Mouse (Mus musculus) ES-Bruce4 (cell line): ENCODE results near the gene Glyr1. TPM values are rescaled to one million over a fixed set of nuclear protein-coding genes. Genes with fewer than 3 reads are reported as not detected.

Experiments
- H3K27ac ChIP-seq: 2 replicates; pipeline ENCODE4 v1.5.1; 2012; ENCODE audit warnings: low read length, inconsistent platforms; ENCODE audit not compliant: insufficient read depth
- H3K27me3 ChIP-seq: 2 replicates; pipeline ENCODE4 v1.6.1; 2012; ENCODE audit warnings: mild to moderate bottlenecking, low read length, inconsistent platforms; ENCODE audit not compliant: control insufficient read depth, poor library complexity, insufficient read depth, severe bottlenecking
- H3K36me3 ChIP-seq: 2 replicates; pipeline ENCODE4 v1.6.1; 2012; ENCODE audit warnings: inconsistent platforms, mild to moderate bottlenecking, low read length, moderate library complexity; ENCODE audit not compliant: control insufficient read depth, poor library complexity, insufficient read depth, severe bottlenecking
- H3K4me1 ChIP-seq: one replicate; pipeline ENCODE4 v1.8.1; 2011; ENCODE audit warnings: low read length; ENCODE audit not compliant: control insufficient read depth, insufficient read depth
- H3K4me3 ChIP-seq: 2 replicates; pipeline ENCODE4 v1.5.1; 2011; ENCODE audit warnings: low read depth, mild to moderate bottlenecking, low read length
- H3K9ac ChIP-seq: 2 replicates; pipeline ENCODE4 v1.6.1; 2012; ENCODE audit warnings: low read depth, mild to moderate bottlenecking, inconsistent platforms; ENCODE audit not compliant: poor library complexity, severe bottlenecking
- H3K9me3 ChIP-seq: replicated peaks from 2 replicates; pipeline ENCODE4 v1.6.1; 2012; ENCODE audit warnings: mild to moderate bottlenecking, low read length, inconsistent platforms; ENCODE audit not compliant: control insufficient read depth, poor library complexity, insufficient read depth, severe bottlenecking
- CTCF ChIP-seq: IDR thresholded peaks from one replicate; pipeline ENCODE4 v1.8.1; 2011; ENCODE audit warnings: low read depth, low read length
- EP300 ChIP-seq: IDR thresholded peaks from 2 replicates; pipeline ENCODE4 v1.6.1; 2011; ENCODE audit warnings: low read depth, low read length; ENCODE audit not compliant: insufficient read depth
- POLR2A ChIP-seq: IDR thresholded peaks from one replicate; pipeline ENCODE4 v1.8.1; 2011; ENCODE audit warnings: low read length; ENCODE audit not compliant: insufficient read depth
- polyA plus RNA-seq: library from polyadenylated mRNA; stranded (reverse); fragments of >200 nt; gene quantifications from 2 replicates; pipeline ENCODE4 v1.2.4, GENCODE M21; 2011; ENCODE audit warnings: low read depth; ENCODE audit not compliant: missing spikeins, insufficient read depth, insufficient read length

Glyr1 gene
- polyA plus RNA-seq, 1 experiment = 92.5 TPM

DNA sequence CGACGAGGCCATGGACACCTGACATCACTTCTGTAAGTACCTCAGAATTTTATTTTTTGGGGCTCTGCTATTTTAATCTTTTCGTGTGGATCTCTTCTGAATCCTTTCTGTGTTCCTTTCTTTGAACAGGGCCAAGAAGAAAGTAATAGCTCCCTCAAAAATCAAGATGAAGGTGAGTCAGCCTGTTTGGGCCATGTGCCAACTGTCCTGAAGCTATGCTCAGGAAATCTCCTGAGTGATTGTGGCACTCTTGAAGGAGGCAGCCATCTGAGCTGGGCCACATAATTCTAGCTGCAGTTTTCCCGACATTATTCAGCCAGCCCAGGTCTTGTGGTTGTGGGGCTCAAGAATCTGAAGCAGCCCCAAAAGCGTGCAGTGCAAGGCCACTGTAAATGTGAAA is 24.7 kb upstream of the Glyr1 start:
- Histone ChIP-seq H3K9me3 (no peaks in the 10 kb centered on the region), H3K4me1 (no peaks in the 10 kb centered on the region), H3K9ac (no peak overlapping the region), H3K27me3 (no peaks in the 10 kb centered on the region), H3K4me3 (no peak overlapping the region), H3K36me3 (peaks cover 18% of the 10 kb centered on the region), H3K27ac (no peak overlapping the region)
- TF ChIP-seq POLR2A (no peak), EP300 (no peak), CTCF (no peak)

DNA sequence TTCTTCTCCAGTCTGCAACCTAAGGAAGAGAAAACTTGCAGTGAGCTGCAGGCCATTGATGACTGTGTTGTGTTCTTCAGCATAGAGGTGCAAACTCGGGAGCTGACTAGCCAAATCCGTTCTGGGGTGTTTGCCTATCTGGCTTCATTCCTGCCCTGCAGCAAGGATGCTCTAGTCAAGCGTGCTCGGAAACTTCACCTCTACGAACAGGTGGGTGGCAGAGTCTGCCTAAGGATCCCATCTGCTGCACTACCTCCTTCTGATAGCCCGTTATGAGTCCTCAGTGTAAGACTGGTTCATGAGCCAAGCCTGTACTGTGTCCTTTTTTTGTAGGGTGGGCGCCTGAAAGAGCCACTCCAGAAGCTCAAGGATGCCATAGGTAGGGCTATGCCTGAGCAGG is 22.3 kb upstream of the Glyr1 start:
- Histone ChIP-seq H3K9me3 (no peaks in the 10 kb centered on the region), H3K4me1 (no peaks in the 10 kb centered on the region), H3K9ac (no peak overlapping the region), H3K27me3 (no peaks in the 10 kb centered on the region), H3K27ac (no peak overlapping the region), H3K36me3 (peaks cover 15% of the 10 kb centered on the region), H3K4me3 (no peak overlapping the region)
- no peak for TF ChIP-seq CTCF
- no peak for TF ChIP-seq EP300
- no peak for TF ChIP-seq POLR2A

DNA sequence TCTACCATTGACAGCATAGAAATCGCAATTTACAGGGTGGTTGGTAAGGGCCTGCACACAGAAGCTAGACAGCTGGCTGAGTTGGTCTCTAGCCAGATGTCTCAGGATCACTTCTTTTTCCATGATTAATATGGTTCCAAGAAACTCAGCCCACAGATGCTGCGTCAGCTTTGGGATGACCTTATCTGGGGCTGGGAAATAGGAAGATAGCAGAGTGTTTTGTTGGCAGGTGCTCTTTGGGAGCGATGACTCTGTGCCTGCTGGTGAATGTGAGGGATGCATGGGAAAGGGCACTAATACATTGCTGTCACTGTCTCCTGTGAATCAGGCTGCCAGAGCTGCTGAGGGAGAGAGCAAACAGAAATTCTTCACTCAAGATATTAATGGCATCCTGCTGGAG is 20.7 kb upstream of the Glyr1 start:
- H3K9ac ChIP-seq = no peak overlapping the region
- H3K27me3 ChIP-seq = no peaks in the 10 kb centered on the region
- H3K4me3 ChIP-seq = no peak overlapping the region
- no peak overlapping the region for H3K27ac ChIP-seq
- no peaks in the 10 kb centered on the region for H3K9me3 ChIP-seq
- no peak for TF ChIP-seq CTCF
- TF ChIP-seq POLR2A = no peak
- TF ChIP-seq EP300 = no peak
- no peaks in the 10 kb centered on the region for H3K4me1 ChIP-seq
- H3K36me3 ChIP-seq = peaks cover 11% of the 10 kb centered on the region

DNA sequence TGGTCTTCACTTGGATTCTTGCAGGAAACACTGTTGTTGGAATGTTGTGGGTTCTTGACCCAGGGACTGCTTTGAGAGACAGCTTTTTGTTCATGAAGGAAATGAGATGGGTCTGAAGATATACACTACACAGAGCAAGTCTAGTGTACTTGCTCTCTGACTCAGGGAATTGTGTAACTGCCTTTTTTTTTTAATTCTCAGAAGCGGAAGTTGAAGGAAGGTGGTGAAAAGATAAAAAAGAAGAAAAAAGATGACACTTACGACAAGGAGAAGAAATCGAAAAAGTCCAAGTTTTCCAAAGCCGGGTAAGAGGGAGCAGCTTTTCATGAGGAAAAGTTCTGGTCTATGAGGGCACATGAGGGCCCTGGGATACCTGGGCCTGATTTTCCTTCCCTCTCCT is 13.8 kb upstream of the Glyr1 start:
- H3K27me3 ChIP-seq = no peaks in the 10 kb centered on the region
- TF ChIP-seq POLR2A = no peak
- no peak for TF ChIP-seq CTCF
- TF ChIP-seq EP300 = no peak
- no peak overlapping the region for H3K9ac ChIP-seq
- H3K4me1 ChIP-seq = no peaks in the 10 kb centered on the region
- peaks cover 12% of the 10 kb centered on the region for H3K36me3 ChIP-seq
- H3K27ac ChIP-seq = no peak overlapping the region
- H3K4me3 ChIP-seq = no peak overlapping the region
- H3K9me3 ChIP-seq = no peaks in the 10 kb centered on the region

DNA sequence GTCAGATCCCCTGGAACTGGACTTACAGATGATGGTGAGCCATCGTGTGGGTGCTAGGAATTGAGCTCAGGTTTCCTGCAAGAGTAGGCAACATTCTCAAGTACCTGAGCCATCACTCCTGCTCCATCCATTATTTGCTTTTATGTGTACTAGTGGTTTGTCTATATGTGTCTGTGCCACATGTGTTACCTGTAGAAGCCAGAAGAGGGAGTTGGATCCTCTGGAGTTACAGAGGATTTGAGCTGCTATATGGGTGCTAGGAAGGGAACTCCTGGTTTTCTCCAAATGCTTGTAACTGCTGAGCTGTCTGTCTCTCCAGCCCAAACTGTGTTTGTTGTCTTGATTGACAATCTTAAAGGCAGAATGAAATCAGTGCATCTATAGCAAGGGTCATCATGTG is 8.5 kb upstream of the Glyr1 start:
- H3K27ac ChIP-seq = no peak overlapping the region
- H3K36me3 ChIP-seq = peaks cover 13% of the 10 kb centered on the region
- no peaks in the 10 kb centered on the region for H3K9me3 ChIP-seq
- H3K9ac ChIP-seq = no peak overlapping the region
- no peaks in the 10 kb centered on the region for H3K4me1 ChIP-seq
- H3K27me3 ChIP-seq = no peaks in the 10 kb centered on the region
- TF ChIP-seq POLR2A (no peak), EP300 (no peak), CTCF (no peak)
- no peak overlapping the region for H3K4me3 ChIP-seq

DNA sequence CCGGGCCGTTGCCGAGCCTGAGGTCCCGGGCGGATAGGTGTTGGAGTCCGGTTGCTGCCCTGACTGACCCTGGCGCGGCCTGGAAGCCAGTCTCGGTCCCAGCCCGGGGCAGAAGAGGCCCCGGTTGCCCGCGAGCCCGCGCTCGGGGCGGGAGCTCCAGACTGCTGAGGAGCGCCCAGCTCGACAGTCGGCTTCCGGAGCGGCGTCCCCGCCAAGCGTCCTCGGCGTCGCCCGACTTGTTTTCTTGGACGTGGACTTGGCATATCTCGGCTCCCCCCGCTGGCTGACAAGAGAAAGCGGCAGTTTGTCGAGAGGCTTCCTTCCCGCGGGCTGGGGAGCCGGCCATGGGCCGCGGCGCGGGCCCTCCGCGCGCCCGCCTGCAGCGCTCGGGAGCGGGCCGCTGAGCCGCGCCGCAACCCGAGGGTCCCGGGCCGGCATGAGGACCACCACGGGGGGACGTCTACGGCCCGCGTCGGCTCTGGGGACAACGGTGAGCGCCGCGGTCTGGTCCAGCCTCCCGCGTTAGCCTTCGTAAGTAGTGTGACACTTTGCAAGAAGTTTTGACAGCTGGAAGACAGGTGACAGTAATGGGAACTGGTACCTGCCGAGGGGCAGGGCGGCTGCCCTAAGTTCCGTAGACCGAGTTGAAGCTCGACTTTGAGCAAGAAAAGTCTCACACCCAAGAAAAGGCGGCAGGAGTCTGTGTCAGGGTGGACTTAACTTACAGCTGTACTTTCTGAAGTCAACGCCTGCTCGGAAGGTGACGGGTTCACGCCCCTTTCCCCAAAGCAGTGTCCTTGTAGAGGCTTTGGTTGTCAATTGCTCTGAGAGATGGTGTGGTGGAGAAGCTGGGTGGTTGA is 818 bp upstream of the Glyr1 start:
- TF ChIP-seq CTCF = no peak
- no peak for TF ChIP-seq EP300
- no peak for TF ChIP-seq POLR2A
- H3K4me1 ChIP-seq = no peaks in the 10 kb centered on the region
- H3K9me3 ChIP-seq = no peaks in the 10 kb centered on the region
- H3K27me3 ChIP-seq = no peaks in the 10 kb centered on the region
- peak overlapping the region; percentile 82 for H3K9ac ChIP-seq
- H3K27ac ChIP-seq = no peak overlapping the region
- peaks cover 18% of the 10 kb centered on the region for H3K36me3 ChIP-seq
- H3K4me3 ChIP-seq = peak overlapping the region; percentile 83
